Mouse (Mus musculus): ENCODE measurements around the gene Pagr1b. TPM values are rescaled to one million over a fixed set of nuclear protein-coding genes. Genes with fewer than 3 reads are reported as not detected.

The Pagr1b gene
- not detected in 2 replicates for polyA plus RNA-seq (2014; fragmentation: Nextera tagmentation; extraction: Ambion mirVana)

- Histone ChIP-seq H3K9ac (replicated peaks; ENCODE audit: low read depth, low read length) (peak within 1 kb of the TSS; percentile 83), H3K9me3 (ENCODE audit: control insufficient read depth, low read length) (no peaks in the 10 kb centered on the region), H3K27me3 (ENCODE audit: control insufficient read depth, insufficient read depth, low read length) (no peaks in the 10 kb centered on the region), H3K4me3 (ENCODE audit: low read depth, low read length) (peak within 1 kb of the TSS; percentile 70), H3K4me2 (ENCODE audit: low read depth, low read length) (peak within 1 kb of the TSS; percentile 98), H3K27ac (ENCODE audit: low read depth, low read length) (peak within 1 kb of the TSS; percentile 94), H3K36me3 (ENCODE audit: control insufficient read depth, insufficient read depth, low read length) (peaks cover 2% of the 10 kb centered on the region; the same call in 1 of the 2 replicates), H3K4me1 (ENCODE audit: control insufficient read depth, insufficient read depth, low read length) (peaks cover 42% of the 10 kb centered on the region)
- ATAC-seq (ENCODE audit: low read depth) = no peak
Measured at GRCm38 (mm10) chr7:127016481-127016485, at the start of gene Pagr1b. Gene Pagr1b, minus strand, starts transcription at chr7:127016484.

- H3K9me3 ChIP-seq (ENCODE audit: control insufficient read depth, low read length) = no peaks in the 10 kb centered on the region
- no peak for ATAC-seq (ENCODE audit: low read depth)
- no peak overlapping the region for H3K27ac ChIP-seq (ENCODE audit: low read depth, low read length)
- H3K4me2 ChIP-seq (ENCODE audit: low read depth, low read length) = no peak overlapping the region
- no peaks in the 10 kb centered on the region for H3K36me3 ChIP-seq (ENCODE audit: control insufficient read depth, insufficient read depth, low read length)
- H3K4me1 ChIP-seq (ENCODE audit: control insufficient read depth, insufficient read depth, low read length) = no peaks in the 10 kb centered on the region
- H3K4me3 ChIP-seq (ENCODE audit: low read depth, low read length) = no peak overlapping the region
- no peaks in the 10 kb centered on the region for H3K27me3 ChIP-seq (ENCODE audit: control insufficient read depth, insufficient read depth, low read length)
- no peak overlapping the region for H3K9ac ChIP-seq (replicated peaks; ENCODE audit: low read depth, low read length)
- WGBS = 90% methylated on average over 6 of the region's 6 CpGs
Measured at GRCm38 (mm10) chr7:127065538-127065937, 49.3 kb upstream of the Pagr1b start.

- H3K9ac ChIP-seq (replicated peaks; ENCODE audit: low read depth, low read length) = no peak overlapping the region
- no peak overlapping the region for H3K27ac ChIP-seq (ENCODE audit: low read depth, low read length)
- no peaks in the 10 kb centered on the region for H3K9me3 ChIP-seq (ENCODE audit: control insufficient read depth, low read length)
- no peaks in the 10 kb centered on the region for H3K36me3 ChIP-seq (ENCODE audit: control insufficient read depth, insufficient read depth, low read length)
- no peak overlapping the region for H3K4me2 ChIP-seq (ENCODE audit: low read depth, low read length)
- WGBS = 76% methylated on average over 5 of the region's 5 CpGs
- ATAC-seq (ENCODE audit: low read depth) = no peak
- no peak overlapping the region for H3K4me3 ChIP-seq (ENCODE audit: low read depth, low read length)
- H3K4me1 ChIP-seq (ENCODE audit: control insufficient read depth, insufficient read depth, low read length) = no peaks in the 10 kb centered on the region
- no peaks in the 10 kb centered on the region for H3K27me3 ChIP-seq (ENCODE audit: control insufficient read depth, insufficient read depth, low read length)
Measured at GRCm38 (mm10) chr7:127055026-127055585, 38.8 kb upstream of the Pagr1b start.

- Histone ChIP-seq H3K4me2 (ENCODE audit: low read depth, low read length) (peak within 1 kb of the TSS; percentile 54), H3K4me1 (ENCODE audit: control insufficient read depth, insufficient read depth, low read length) (peaks cover 7% of the 10 kb centered on the region; the same call in 1 of the 2 replicates), H3K36me3 (ENCODE audit: control insufficient read depth, insufficient read depth, low read length) (no peaks in the 10 kb centered on the region), H3K27ac (ENCODE audit: low read depth, low read length) (peak within 1 kb of the TSS; percentile 16; the same call in 1 of the 2 replicates), H3K9ac (replicated peaks; ENCODE audit: low read depth, low read length) (peak within 1 kb of the TSS; percentile 56), H3K27me3 (ENCODE audit: control insufficient read depth, insufficient read depth, low read length) (no peaks in the 10 kb centered on the region), H3K4me3 (ENCODE audit: low read depth, low read length) (peak within 1 kb of the TSS; percentile 45), H3K9me3 (ENCODE audit: control insufficient read depth, low read length) (no peaks in the 10 kb centered on the region)
- ATAC-seq (ENCODE audit: low read depth) = peak; percentile 88
- WGBS = under 1% methylated on average over 53 of the region's 53 CpGs
Measured at GRCm38 (mm10) chr7:127041851-127042672, 25.8 kb upstream of the Pagr1b start, which contains the start of gene Kif22. Gene Kif22, minus strand, starts transcription at chr7:127042471.

- Histone ChIP-seq H3K9me3 (ENCODE audit: control insufficient read depth, low read length) (no peaks in the 10 kb centered on the region), H3K36me3 (ENCODE audit: control insufficient read depth, insufficient read depth, low read length) (no peaks in the 10 kb centered on the region), H3K27ac (ENCODE audit: low read depth, low read length) (no peak overlapping the region; the same call in 1 of the 2 replicates), H3K27me3 (ENCODE audit: control insufficient read depth, insufficient read depth, low read length) (no peaks in the 10 kb centered on the region), H3K4me1 (ENCODE audit: control insufficient read depth, insufficient read depth, low read length) (peaks cover 8% of the 10 kb centered on the region), H3K4me3 (ENCODE audit: low read depth, low read length) (no peak overlapping the region), H3K9ac (replicated peaks; ENCODE audit: low read depth, low read length) (no peak overlapping the region), H3K4me2 (ENCODE audit: low read depth, low read length) (no peak overlapping the region)
- no peak for ATAC-seq (ENCODE audit: low read depth)
- WGBS = 64% methylated on average over 1 of the region's 1 CpGs
Measured at GRCm38 (mm10) chr7:127031244-127031643, 15.0 kb upstream of the Pagr1b start.

GRCm38 (mm10) chr7:127030172-127030571 is 13.9 kb upstream of the Pagr1b start:
- no peaks in the 10 kb centered on the region for H3K9me3 ChIP-seq (ENCODE audit: control insufficient read depth, low read length)
- H3K27ac ChIP-seq (ENCODE audit: low read depth, low read length) = no peak overlapping the region
- no peak overlapping the region for H3K9ac ChIP-seq (replicated peaks; ENCODE audit: low read depth, low read length)
- H3K27me3 ChIP-seq (ENCODE audit: control insufficient read depth, insufficient read depth, low read length) = no peaks in the 10 kb centered on the region
- H3K4me1 ChIP-seq (ENCODE audit: control insufficient read depth, insufficient read depth, low read length) = peaks cover 9% of the 10 kb centered on the region
- H3K4me2 ChIP-seq (ENCODE audit: low read depth, low read length) = no peak overlapping the region
- no peak for ATAC-seq (ENCODE audit: low read depth)
- H3K4me3 ChIP-seq (ENCODE audit: low read depth, low read length) = no peak overlapping the region
- no peaks in the 10 kb centered on the region for H3K36me3 ChIP-seq (ENCODE audit: control insufficient read depth, insufficient read depth, low read length)
- WGBS = 95% methylated on average over 1 of the region's 1 CpGs

- 56% methylated on average over 8 of the region's 8 CpGs for WGBS
- ATAC-seq (ENCODE audit: low read depth) = peak; percentile 26; the same call in 1 of the 2 replicates
- peaks cover 32% of the 10 kb centered on the region for H3K4me1 ChIP-seq (ENCODE audit: control insufficient read depth, insufficient read depth, low read length)
Measured at GRCm38 (mm10) chr7:127027885-127028284, 11.6 kb upstream of the Pagr1b start.

GRCm38 (mm10) chr7:127026984-127027726 is 10.9 kb upstream of the Pagr1b start, which contains the start of gene Maz:
Gene Maz, minus strand, starts transcription at chr7:127027037.
- Histone ChIP-seq H3K4me3 (ENCODE audit: low read depth, low read length) (peak within 1 kb of the TSS; percentile 95), H3K9me3 (ENCODE audit: control insufficient read depth, low read length) (no peaks in the 10 kb centered on the region), H3K27ac (ENCODE audit: low read depth, low read length) (peak within 1 kb of the TSS; percentile 100), H3K36me3 (ENCODE audit: control insufficient read depth, insufficient read depth, low read length) (peaks cover 21% of the 10 kb centered on the region), H3K4me1 (ENCODE audit: control insufficient read depth, insufficient read depth, low read length) (peaks cover 37% of the 10 kb centered on the region), H3K27me3 (ENCODE audit: control insufficient read depth, insufficient read depth, low read length) (no peaks in the 10 kb centered on the region), H3K9ac (replicated peaks; ENCODE audit: low read depth, low read length) (peak within 1 kb of the TSS; percentile 100), H3K4me2 (ENCODE audit: low read depth, low read length) (peak within 1 kb of the TSS; percentile 98)
- WGBS = under 1% methylated on average over 53 of the region's 63 CpGs
- peak; percentile 86 for ATAC-seq (ENCODE audit: low read depth)

More at GRCm38 (mm10) chr7:127027885-127028284, 11.6 kb upstream of the Pagr1b start:
- peak overlapping the region; percentile 66 for H3K9ac ChIP-seq (replicated peaks; ENCODE audit: low read depth, low read length)
- peak overlapping the region; percentile 100 for H3K27ac ChIP-seq (ENCODE audit: low read depth, low read length)
- no peaks in the 10 kb centered on the region for H3K27me3 ChIP-seq (ENCODE audit: control insufficient read depth, insufficient read depth, low read length)
- H3K4me2 ChIP-seq (ENCODE audit: low read depth, low read length) = peak overlapping the region; percentile 81
- no peaks in the 10 kb centered on the region for H3K9me3 ChIP-seq (ENCODE audit: control insufficient read depth, low read length)
- peak overlapping the region; percentile 95 for H3K4me3 ChIP-seq (ENCODE audit: low read depth, low read length)
- H3K36me3 ChIP-seq (ENCODE audit: control insufficient read depth, insufficient read depth, low read length) = peaks cover 14% of the 10 kb centered on the region

GRCm38 (mm10) chr7:127026616-127026983 is 10.3 kb upstream of the Pagr1b start:
- WGBS = no CpG with 5 or more reads among the region's 48 CpGs
- Histone ChIP-seq H3K4me2 (ENCODE audit: low read depth, low read length) (peak overlapping the region; percentile 98), H3K27ac (ENCODE audit: low read depth, low read length) (peak overlapping the region; percentile 100), H3K9me3 (ENCODE audit: control insufficient read depth, low read length) (no peaks in the 10 kb centered on the region), H3K27me3 (ENCODE audit: control insufficient read depth, insufficient read depth, low read length) (no peaks in the 10 kb centered on the region), H3K36me3 (ENCODE audit: control insufficient read depth, insufficient read depth, low read length) (peaks cover 22% of the 10 kb centered on the region), H3K4me3 (ENCODE audit: low read depth, low read length) (peak overlapping the region; percentile 95), H3K4me1 (ENCODE audit: control insufficient read depth, insufficient read depth, low read length) (peaks cover 38% of the 10 kb centered on the region), H3K9ac (replicated peaks; ENCODE audit: low read depth, low read length) (peak overlapping the region; percentile 100)
- ATAC-seq (ENCODE audit: low read depth) = no peak; the same call in 1 of the 2 replicates
